Mouse (Mus musculus): Measurements from ENCODE around the gene Glyctk. TPM values are rescaled to one million over a fixed set of nuclear protein-coding genes. Genes with fewer than 3 reads are reported as not detected.

The Glyctk gene
- polyA plus RNA-seq, 1 experiment from 2014 or later, result 3.0 TPM

- Histone ChIP-seq H3K27ac (ENCODE audit: low read length) (no peak overlapping the region), H3K4me1 (replicated peaks; ENCODE audit: control insufficient read depth, insufficient read depth, low read length) (peaks cover 5% of the 10 kb centered on the region), H3K4me2 (ENCODE audit: low read length) (no peak overlapping the region), H3K9ac (replicated peaks; ENCODE audit: low read depth, low read length) (no peak overlapping the region), H3K4me3 (replicated peaks; ENCODE audit: low read length) (no peak overlapping the region), H3K27me3 (replicated peaks; ENCODE audit: control insufficient read depth, insufficient read depth, low read length) (no peaks in the 10 kb centered on the region), H3K36me3 (ENCODE audit: control insufficient read depth, insufficient read depth) (peaks cover 37% of the 10 kb centered on the region), H3K9me3 (ENCODE audit: control insufficient read depth, low read length) (no peaks in the 10 kb centered on the region)
- WGBS, result 94% methylated on average over 3 of the region's 3 CpGs
- no peak for ATAC-seq
These were observed 22.0 kb upstream of the Glyctk start for GRCm38 (mm10) chr9:106179964-106180363.

DNA sequence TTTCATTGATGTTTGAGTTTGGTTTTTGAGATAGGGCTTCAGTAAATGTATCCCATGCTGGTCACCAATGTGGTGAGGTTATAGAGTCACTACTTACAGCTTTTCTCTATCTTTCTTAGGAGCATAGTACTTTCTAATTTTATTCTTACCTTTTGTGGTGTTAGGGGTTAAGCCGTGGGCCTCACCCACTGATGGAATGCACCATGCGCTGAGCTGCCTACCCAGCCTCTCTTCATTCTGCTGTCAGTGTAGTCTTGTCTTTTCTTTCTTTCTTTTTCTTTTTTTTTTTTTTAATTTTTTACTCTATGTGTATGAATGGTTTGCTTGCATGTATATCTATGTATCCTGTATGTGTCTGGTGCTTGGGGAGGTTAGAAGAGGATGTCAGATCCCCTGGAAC lies 21.5 kb upstream of the Glyctk start:
- WGBS, result 98% methylated on average over 2 of the region's 2 CpGs
- no peak for ATAC-seq
- H3K27ac ChIP-seq (ENCODE audit: low read length), result no peak overlapping the region
- H3K4me1 ChIP-seq (replicated peaks; ENCODE audit: control insufficient read depth, insufficient read depth, low read length), result peaks cover 10% of the 10 kb centered on the region
- H3K9me3 ChIP-seq (ENCODE audit: control insufficient read depth, low read length), result no peaks in the 10 kb centered on the region
- H3K4me3 ChIP-seq (replicated peaks; ENCODE audit: low read length), result no peak overlapping the region
- no peak overlapping the region for H3K9ac ChIP-seq (replicated peaks; ENCODE audit: low read depth, low read length)
- no peak overlapping the region for H3K4me2 ChIP-seq (ENCODE audit: low read length)
- no peaks in the 10 kb centered on the region for H3K27me3 ChIP-seq (replicated peaks; ENCODE audit: control insufficient read depth, insufficient read depth, low read length)
- peaks cover 34% of the 10 kb centered on the region for H3K36me3 ChIP-seq (ENCODE audit: control insufficient read depth, insufficient read depth)

GRCm38 (mm10) chr9:106177799-106178198 lies 19.9 kb upstream of the Glyctk start:
- H3K27ac ChIP-seq (ENCODE audit: low read length), result no peak overlapping the region
- no peaks in the 10 kb centered on the region for H3K9me3 ChIP-seq (ENCODE audit: control insufficient read depth, low read length)
- H3K4me1 ChIP-seq (replicated peaks; ENCODE audit: control insufficient read depth, insufficient read depth, low read length), result peaks cover 24% of the 10 kb centered on the region
- H3K9ac ChIP-seq (replicated peaks; ENCODE audit: low read depth, low read length), result no peak overlapping the region
- ATAC-seq, result no peak
- no peak overlapping the region for H3K4me2 ChIP-seq (ENCODE audit: low read length)
- WGBS, result 94% methylated on average over 6 of the region's 6 CpGs
- no peak overlapping the region for H3K4me3 ChIP-seq (replicated peaks; ENCODE audit: low read length)
- no peaks in the 10 kb centered on the region for H3K27me3 ChIP-seq (replicated peaks; ENCODE audit: control insufficient read depth, insufficient read depth, low read length)
- peaks cover 22% of the 10 kb centered on the region for H3K36me3 ChIP-seq (ENCODE audit: control insufficient read depth, insufficient read depth)

DNA sequence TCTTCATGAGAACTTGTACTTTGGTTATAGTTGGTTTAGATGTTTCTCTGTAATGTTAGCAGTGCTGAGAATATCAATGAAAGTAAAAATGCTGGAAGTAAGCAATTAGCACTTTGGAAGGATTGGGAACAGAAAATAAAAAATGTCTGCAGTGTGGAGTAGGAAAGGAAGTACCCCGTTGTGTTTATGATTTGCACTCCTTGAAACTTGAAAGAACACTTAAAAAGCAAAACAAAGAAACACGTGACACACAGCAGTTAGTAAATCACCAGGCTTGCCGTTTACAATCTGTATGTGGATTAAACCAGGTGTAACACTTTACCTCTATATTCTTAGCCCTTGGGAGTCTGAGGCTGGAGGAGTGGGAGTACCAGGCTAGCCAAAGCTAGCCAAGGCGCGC lies 18.8 kb upstream of the Glyctk start:
- WGBS, result 88% methylated on average over 5 of the region's 5 CpGs
- H3K4me2 ChIP-seq (ENCODE audit: low read length), result no peak overlapping the region
- no peak for ATAC-seq

GRCm38 (mm10) chr9:106175552-106176200 lies 17.7 kb upstream of the Glyctk start:
- ATAC-seq, result no peak
- Histone ChIP-seq H3K4me1 (replicated peaks; ENCODE audit: control insufficient read depth, insufficient read depth, low read length) (peaks cover 25% of the 10 kb centered on the region), H3K36me3 (ENCODE audit: control insufficient read depth, insufficient read depth) (peaks cover 10% of the 10 kb centered on the region), H3K4me3 (replicated peaks; ENCODE audit: low read length) (no peak overlapping the region), H3K27ac (ENCODE audit: low read length) (no peak overlapping the region), H3K9ac (replicated peaks; ENCODE audit: low read depth, low read length) (no peak overlapping the region), H3K9me3 (ENCODE audit: control insufficient read depth, low read length) (no peaks in the 10 kb centered on the region), H3K4me2 (ENCODE audit: low read length) (no peak overlapping the region), H3K27me3 (replicated peaks; ENCODE audit: control insufficient read depth, insufficient read depth, low read length) (no peaks in the 10 kb centered on the region)
- 81% methylated on average over 3 of the region's 3 CpGs for WGBS

More for the DNA sequence above, 18.8 kb upstream of the Glyctk start:
- no peaks in the 10 kb centered on the region for H3K9me3 ChIP-seq (ENCODE audit: control insufficient read depth, low read length)
- no peak overlapping the region for H3K9ac ChIP-seq (replicated peaks; ENCODE audit: low read depth, low read length)
- no peak overlapping the region for H3K4me3 ChIP-seq (replicated peaks; ENCODE audit: low read length)
- no peak overlapping the region for H3K27ac ChIP-seq (ENCODE audit: low read length)
- H3K4me1 ChIP-seq (replicated peaks; ENCODE audit: control insufficient read depth, insufficient read depth, low read length), result peaks cover 25% of the 10 kb centered on the region
- peaks cover 19% of the 10 kb centered on the region for H3K36me3 ChIP-seq (ENCODE audit: control insufficient read depth, insufficient read depth)
- no peaks in the 10 kb centered on the region for H3K27me3 ChIP-seq (replicated peaks; ENCODE audit: control insufficient read depth, insufficient read depth, low read length)

- peak overlapping the region; percentile 31 for H3K4me3 ChIP-seq (replicated peaks; ENCODE audit: low read length)
- peak overlapping the region; percentile 54 for H3K4me2 ChIP-seq (ENCODE audit: low read length)
- no peaks in the 10 kb centered on the region for H3K9me3 ChIP-seq (ENCODE audit: control insufficient read depth, low read length)
- peaks cover 31% of the 10 kb centered on the region for H3K4me1 ChIP-seq (replicated peaks; ENCODE audit: control insufficient read depth, insufficient read depth, low read length)
- no peak for ATAC-seq
- H3K9ac ChIP-seq (replicated peaks; ENCODE audit: low read depth, low read length), result no peak overlapping the region
- WGBS, result 54% methylated on average over 2 of the region's 2 CpGs
- no peaks in the 10 kb centered on the region for H3K36me3 ChIP-seq (ENCODE audit: control insufficient read depth, insufficient read depth)
- H3K27ac ChIP-seq (ENCODE audit: low read length), result no peak overlapping the region
- H3K27me3 ChIP-seq (replicated peaks; ENCODE audit: control insufficient read depth, insufficient read depth, low read length), result no peaks in the 10 kb centered on the region
These were observed 15.4 kb upstream of the Glyctk start for GRCm38 (mm10) chr9:106173363-106173762.

GRCm38 (mm10) chr9:106172527-106172926 lies 14.6 kb upstream of the Glyctk start:
- no peaks in the 10 kb centered on the region for H3K27me3 ChIP-seq (replicated peaks; ENCODE audit: control insufficient read depth, insufficient read depth, low read length)
- no peaks in the 10 kb centered on the region for H3K9me3 ChIP-seq (ENCODE audit: control insufficient read depth, low read length)
- no peak overlapping the region for H3K9ac ChIP-seq (replicated peaks; ENCODE audit: low read depth, low read length)
- H3K27ac ChIP-seq (ENCODE audit: low read length), result no peak overlapping the region
- peaks cover 31% of the 10 kb centered on the region for H3K4me1 ChIP-seq (replicated peaks; ENCODE audit: control insufficient read depth, insufficient read depth, low read length)
- no peaks in the 10 kb centered on the region for H3K36me3 ChIP-seq (ENCODE audit: control insufficient read depth, insufficient read depth)
- no peak for ATAC-seq
- H3K4me2 ChIP-seq (ENCODE audit: low read length), result peak overlapping the region; percentile 74
- 13% methylated on average over 3 of the region's 3 CpGs for WGBS
- H3K4me3 ChIP-seq (replicated peaks; ENCODE audit: low read length), result peak overlapping the region; percentile 81

DNA sequence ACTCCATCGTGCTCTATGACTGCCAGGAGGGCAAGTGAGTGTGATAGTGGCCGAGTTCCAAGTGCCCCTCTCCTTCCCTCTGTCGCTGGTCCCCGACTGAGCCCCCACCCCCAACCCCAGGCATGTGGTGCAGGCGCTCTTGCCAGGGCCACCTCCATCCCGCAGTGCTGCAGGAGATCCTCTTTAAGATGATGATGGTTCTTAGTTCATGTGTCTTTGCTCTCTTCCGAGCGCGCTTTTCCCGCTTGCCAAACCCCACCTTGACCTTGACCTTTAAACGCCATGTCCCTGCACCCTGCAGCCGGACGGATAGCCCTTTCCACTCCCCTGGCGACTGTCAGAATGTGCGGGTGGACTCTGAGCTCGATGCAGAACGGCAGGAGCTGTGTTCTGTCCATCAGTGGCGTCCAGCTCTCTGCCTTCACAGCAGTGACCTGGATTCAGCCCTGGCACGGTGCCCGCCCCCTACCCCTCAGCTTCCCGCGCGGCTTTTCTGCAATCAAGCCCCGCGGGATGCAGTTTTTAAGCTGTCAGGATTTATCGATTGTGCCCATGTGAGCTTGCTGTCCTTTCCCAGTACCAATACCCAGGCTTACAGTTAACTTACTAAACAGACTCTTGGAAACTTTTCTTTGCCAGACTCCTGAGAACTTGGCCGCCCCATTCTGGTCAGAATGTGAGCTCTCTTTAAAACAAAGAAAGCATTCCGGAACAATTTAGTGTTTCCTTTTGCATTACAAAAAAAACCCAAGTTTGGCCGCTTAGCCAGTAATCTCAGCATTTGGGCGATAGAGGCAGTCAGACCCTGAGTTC lies 13.6 kb upstream of the Glyctk start:
- WGBS, result under 1% methylated on average over 30 of the region's 30 CpGs
- Histone ChIP-seq H3K27me3 (replicated peaks; ENCODE audit: control insufficient read depth, insufficient read depth, low read length) (no peaks in the 10 kb centered on the region), H3K4me3 (replicated peaks; ENCODE audit: low read length) (peak overlapping the region; percentile 81), H3K9ac (replicated peaks; ENCODE audit: low read depth, low read length) (peak overlapping the region; percentile 87), H3K36me3 (ENCODE audit: control insufficient read depth, insufficient read depth) (no peaks in the 10 kb centered on the region), H3K4me2 (ENCODE audit: low read length) (peak overlapping the region; percentile 74), H3K4me1 (replicated peaks; ENCODE audit: control insufficient read depth, insufficient read depth, low read length) (peaks cover 31% of the 10 kb centered on the region), H3K9me3 (ENCODE audit: control insufficient read depth, low read length) (no peaks in the 10 kb centered on the region), H3K27ac (ENCODE audit: low read length) (peak overlapping the region; percentile 95)
- peak; percentile 69 for ATAC-seq

DNA sequence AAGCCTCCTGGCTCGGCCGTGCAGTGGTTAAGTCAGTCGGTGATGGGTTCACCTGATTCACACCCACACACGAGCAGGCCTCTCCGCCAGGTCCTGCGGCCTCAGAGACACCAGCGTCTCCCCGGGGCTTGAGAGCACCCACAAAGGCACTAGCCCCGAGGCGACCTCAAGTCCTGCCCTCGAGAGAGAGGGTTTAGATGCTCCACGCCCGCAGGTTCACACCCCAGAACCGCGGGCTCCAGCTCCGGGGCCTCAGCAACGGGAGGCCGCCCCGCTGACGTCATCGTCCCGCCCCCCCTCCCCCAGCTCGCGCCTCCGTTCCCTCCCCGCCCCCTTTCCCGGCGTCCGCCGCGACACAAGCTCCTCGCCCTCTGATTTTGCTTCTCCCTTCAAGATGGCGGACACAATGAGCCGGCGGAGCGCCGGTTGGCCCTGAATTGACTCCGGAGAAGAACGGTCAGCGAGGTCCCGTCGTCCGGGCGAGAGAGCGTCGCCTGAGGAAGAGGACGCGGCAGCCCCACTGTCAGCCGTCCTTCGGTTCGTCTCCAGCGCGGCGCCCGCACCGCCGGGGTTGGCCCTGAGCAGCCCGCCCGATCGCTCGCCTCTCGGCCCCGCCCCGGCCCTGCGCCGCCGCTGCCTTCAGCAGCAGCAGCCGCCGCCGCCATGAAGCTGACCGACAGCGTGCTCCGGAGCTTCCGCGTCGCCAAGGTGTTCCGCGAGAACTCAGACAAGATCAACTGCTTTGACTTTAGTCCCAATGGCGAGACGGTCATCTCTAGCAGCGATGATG lies 12.8 kb upstream of the Glyctk start, which contains the start of gene Wdr82:
Gene Wdr82 (plus strand): TSS at position 373 of the 790 bp plus-strand sequence.
- under 1% methylated on average over 69 of the region's 81 CpGs for WGBS
- H3K4me3 ChIP-seq (replicated peaks; ENCODE audit: low read length), result peak within 1 kb of the TSS; percentile 81
- H3K9me3 ChIP-seq (ENCODE audit: control insufficient read depth, low read length), result no peaks in the 10 kb centered on the region
- peaks cover 31% of the 10 kb centered on the region for H3K4me1 ChIP-seq (replicated peaks; ENCODE audit: control insufficient read depth, insufficient read depth, low read length)
- H3K27me3 ChIP-seq (replicated peaks; ENCODE audit: control insufficient read depth, insufficient read depth, low read length), result no peaks in the 10 kb centered on the region
- H3K4me2 ChIP-seq (ENCODE audit: low read length), result peak within 1 kb of the TSS; percentile 74
- peak; percentile 92 for ATAC-seq
- H3K27ac ChIP-seq (ENCODE audit: low read length), result peak within 1 kb of the TSS; percentile 95
- H3K36me3 ChIP-seq (ENCODE audit: control insufficient read depth, insufficient read depth), result no peaks in the 10 kb centered on the region
- H3K9ac ChIP-seq (replicated peaks; ENCODE audit: low read depth, low read length), result peak within 1 kb of the TSS; percentile 87

All from forebrain, embryonic 16.5 days (tissue).